ENCODE assay signal across 9 mouse cellular contexts in the genomic region with DNA sequence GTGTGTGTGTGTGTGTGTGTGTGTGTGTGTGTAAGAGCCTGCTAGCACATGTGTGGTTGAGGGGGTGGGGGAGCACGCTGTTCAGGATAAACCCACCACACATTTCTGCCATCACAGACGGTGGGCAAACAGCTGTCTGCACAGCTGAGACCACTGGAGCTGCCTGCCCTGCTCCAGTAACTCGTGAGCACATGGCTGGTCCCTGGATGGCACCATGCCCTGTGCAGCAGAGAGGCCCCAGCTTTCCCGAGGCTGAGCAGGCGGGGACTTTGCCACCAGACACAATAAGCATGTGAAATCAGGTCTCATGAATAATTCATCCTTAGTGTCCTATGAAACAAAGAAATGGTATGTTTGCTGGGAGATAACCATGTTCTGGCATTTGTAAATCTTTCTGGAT.
A peak's percentile ranks its signal among the peaks of the same experiment; 100 is the strongest.
DNase-seq lines count a peak whose midpoint lies in the region; ATAC-seq and TF ChIP-seq lines count a peak whose summit lies in the region.
"Had no signal": no experiment of that assay in that cellular context is flagged by ENCODE, and none has a peak within 500 bp of the region (broad histone marks: within the 10 kb centered on the region; RNA-seq: fewer than 3 reads in every experiment).

No protein-coding gene starts in this region.

- H3K4me3 ChIP-seq in embryonic facial prominence, embryonic 11.5 days (ENCODE audit: low read depth, low read length), result no peak overlapping the region
- H3K4me3 ChIP-seq in kidney, adult 2 months (ENCODE audit: insufficient read depth, low read depth, low read length), result no peak overlapping the region
- H3K4me3 ChIP-seq in myocyte, result no peak overlapping the region
- no peak overlapping the region for H3K4me3 ChIP-seq in liver, embryonic 12.5 days
- H3K4me3 ChIP-seq: heart, embryonic 13.5 days had no signal

- H3K4me2 ChIP-seq in embryonic facial prominence, embryonic 11.5 days (ENCODE audit: low read depth, low read length), result no peak overlapping the region
- no peak overlapping the region for H3K4me2 ChIP-seq in myocyte (ENCODE audit: low read depth)
- H3K4me2 ChIP-seq in liver, embryonic 12.5 days, result no peak overlapping the region
- H3K4me2 ChIP-seq: heart, embryonic 13.5 days had no signal

- no peak overlapping the region for H3K27ac ChIP-seq in embryonic facial prominence, embryonic 11.5 days (replicated peaks; ENCODE audit: low read depth, low read length)
- no peak overlapping the region for H3K27ac ChIP-seq in kidney, adult 2 months (ENCODE audit: insufficient read depth, low read depth, low read length)
- H3K27ac ChIP-seq in liver, embryonic 12.5 days, result no peak overlapping the region
- H3K27ac ChIP-seq: heart, embryonic 13.5 days had no signal

- no peaks in the 10 kb centered on the region for H3K79me2 ChIP-seq in myocyte (ENCODE audit: control insufficient read depth, insufficient read depth)

- H3K9ac ChIP-seq in embryonic facial prominence, embryonic 11.5 days (replicated peaks; ENCODE audit: low read length), result no peak overlapping the region
- no peak overlapping the region for H3K9ac ChIP-seq in liver, embryonic 12.5 days
- H3K9ac ChIP-seq: heart, embryonic 13.5 days had no signal

- peaks cover 3% of the 10 kb centered on the region; the same call in 1 of the 2 replicates for H3K4me1 ChIP-seq in embryonic facial prominence, embryonic 11.5 days (ENCODE audit: control insufficient read depth, insufficient read depth, low read length)
- no peaks in the 10 kb centered on the region for H3K4me1 ChIP-seq in kidney, adult 2 months (ENCODE audit: control insufficient read depth, insufficient read depth, low read length)
- H3K4me1 ChIP-seq in liver, embryonic 12.5 days, result no peaks in the 10 kb centered on the region

- WGBS in embryonic facial prominence, embryonic 11.5 days, result 49% methylated on average over 5 of the region's 5 CpGs
- WGBS in kidney, adult 2 months, result 41% methylated on average over 5 of the region's 5 CpGs
- 48% methylated on average over 5 of the region's 5 CpGs for WGBS in liver, embryonic 12.5 days (ENCODE audit: insufficient replicate concordance)

- H3K9me3 ChIP-seq in embryonic facial prominence, embryonic 11.5 days (replicated peaks; ENCODE audit: control insufficient read depth, low read length), result no peaks in the 10 kb centered on the region
- no peaks in the 10 kb centered on the region for H3K9me3 ChIP-seq in liver, embryonic 12.5 days (replicated peaks)
- H3K9me3 ChIP-seq: heart, embryonic 13.5 days had no signal

- no peak for TF ChIP-seq POLR2A in kidney, adult 2 months (IDR thresholded peaks at IDR 0.05; ENCODE audit: low read depth, low read length)
- no peak for TF ChIP-seq POLR2A in myocyte (IDR thresholded peaks at IDR 0.05; ENCODE audit: insufficient read length, low read depth)

- no peaks in the 10 kb centered on the region for H3K36me3 ChIP-seq in embryonic facial prominence, embryonic 11.5 days (replicated peaks; ENCODE audit: control insufficient read depth, insufficient read depth, low read depth, low read length)
- H3K36me3 ChIP-seq in kidney, adult 2 months (ENCODE audit: control insufficient read depth, insufficient read depth, low read length), result no peaks in the 10 kb centered on the region
- H3K36me3 ChIP-seq in myocyte (ENCODE audit: control insufficient read depth, insufficient read depth), result no peaks in the 10 kb centered on the region
- H3K36me3 ChIP-seq in liver, embryonic 12.5 days, result no peaks in the 10 kb centered on the region
- H3K36me3 ChIP-seq: heart, embryonic 13.5 days had no signal

- TF ChIP-seq CTCF in kidney, adult 2 months (conservative IDR thresholded peaks at IDR 0.05; ENCODE audit: insufficient read depth, insufficient read length, low read depth, low read length), result no peak

- DNase-seq in layer of hippocampus, adult 18-20 months (ENCODE audit: low spot score in 2 of 2), result peak; percentile 31 to 56
- no peak for DNase-seq in layer of hippocampus, adult 9-10 months (ENCODE audit: low spot score)
- DNase-seq in embryonic facial prominence, embryonic 11.5 days (ENCODE audit: low spot score), result no peak
- peak; percentile 40 for DNase-seq in kidney, adult 2 months
- DNase-seq in spleen, postnatal 4 days (ENCODE audit: low spot score in 2 of 2), result no peak
- no peak for DNase-seq in urinary bladder, postnatal 10 days (ENCODE audit: low spot score)

- ATAC-seq in embryonic facial prominence, embryonic 11.5 days (replicated peaks; ENCODE audit: insufficient number of reproducible peaks, low FRiP score, low TSS enrichment, low read depth), result peak; percentile 88; the same call in 1 of the 2 replicates
- ATAC-seq in liver, embryonic 12.5 days, result no peak

- no peak overlapping the region for H3ac ChIP-seq in myocyte (ENCODE audit: control insufficient read depth, insufficient read length)

- H3K27me3 ChIP-seq in embryonic facial prominence, embryonic 11.5 days (ENCODE audit: control insufficient read depth, insufficient read depth, low read length), result no peaks in the 10 kb centered on the region
- H3K27me3 ChIP-seq in kidney, adult 2 months (replicated peaks; ENCODE audit: control insufficient read depth, insufficient read depth, low read length), result no peaks in the 10 kb centered on the region
- no peaks in the 10 kb centered on the region for H3K27me3 ChIP-seq in myocyte (ENCODE audit: control insufficient read depth, insufficient read depth, insufficient read length)
- no peaks in the 10 kb centered on the region for H3K27me3 ChIP-seq in liver, embryonic 12.5 days (replicated peaks)
- H3K27me3 ChIP-seq: heart, embryonic 13.5 days had no signal

TF ChIP-seq in myocyte, 11 proteins besides CTCF, POLR2A, EP300 and RAD21:
- TF ChIP-seq MYOG (IDR thresholded peaks at IDR 0.05; ENCODE audit: control insufficient read depth in 1 of 3, insufficient read depth in 1 of 3, insufficient read length in 2 of 3, low read depth in 2 of 3) (peak in 2 of 3 experiments; percentile 57 to 67), USF1 (IDR thresholded peaks at IDR 0.05; ENCODE audit: low read depth) (no peak), MYOD1 (IDR thresholded peaks at IDR 0.05; ENCODE audit: control insufficient read depth in 1 of 3, insufficient read length in 2 of 3, low read depth in 2 of 3) (peak in 2 of 3 experiments; percentile 29 to 48)

Comparison
In these comparisons a context has a peak if more than half of its experiments do, and no peak if none do; other contexts are left out.
1. DNase-seq: peak in layer of hippocampus, adult 18-20 months (2 of 2) and kidney, adult 2 months (single experiment); none in layer of hippocampus, adult 9-10 months (single experiment), embryonic facial prominence, embryonic 11.5 days (single experiment), spleen, postnatal 4 days (0 of 2) and urinary bladder, postnatal 10 days (single experiment).